Mouse (Mus musculus): ENCODE measurements around the gene Olfr1511. TPM values are rescaled to one million over a fixed set of nuclear protein-coding genes. Genes with fewer than 3 reads are reported as not detected.

The Olfr1511 gene
- polyA plus RNA-seq (2015; fragmentation: Nextera tagmentation; extraction: Ambion mirVana): not detected in 2 replicates

GRCm38 (mm10) chr14:52397279-52397678 is at the start of gene Olfr1511:
TSS of gene Olfr1511 (minus strand) at chr14:52397379.

GRCm38 (mm10) chr14:52442690-52443089 is 45.5 kb upstream of the Olfr1511 start, which contains the start of gene Olfr1509:
TSS of gene Olfr1509 (plus strand) at chr14:52442990.

GRCm38 (mm10) chr14:52414273-52414672 is 17.1 kb upstream of the Olfr1511 start, which contains the start of gene Olfr1510:
TSS of gene Olfr1510 (minus strand) at chr14:52414373.

GRCm38 (mm10) chr14:52379068-52379467 is 18.1 kb downstream of the Olfr1511 start, which contains the start of gene Olfr1512:
TSS of gene Olfr1512 (minus strand) at chr14:52379168.

GRCm38 (mm10) chr14:52356308-52356707 is 40.9 kb downstream of the Olfr1511 start, which contains the start of gene Olfr1513:
TSS of gene Olfr1513 (minus strand) at chr14:52356408.

Other genes starting within 250 kb of the Olfr1511 start
- 45.3 and 48.2 TPM in 2 replicates for gene Supt16, start 200.0 kb downstream of the Olfr1511 start, polyA plus RNA-seq (2015; fragmentation: Nextera tagmentation; extraction: Ambion mirVana)
- 20.6 and 24.0 TPM in 2 replicates for gene Chd8, start 139.6 kb downstream of the Olfr1511 start, polyA plus RNA-seq (2015; fragmentation: Nextera tagmentation; extraction: Ambion mirVana)
- gene Tox4, start 118.2 kb downstream of the Olfr1511 start, polyA plus RNA-seq (2015; fragmentation: Nextera tagmentation; extraction: Ambion mirVana): 17.4 and 18.6 TPM in 2 replicates
- 5.4 and 7.6 TPM in 2 replicates for gene Rab2b, start 117.8 kb downstream of the Olfr1511 start, polyA plus RNA-seq (2015; fragmentation: Nextera tagmentation; extraction: Ambion mirVana)
- 22.5 and 23.3 TPM in 2 replicates for gene Mettl3, start 92.3 kb downstream of the Olfr1511 start, polyA plus RNA-seq (2015; fragmentation: Nextera tagmentation; extraction: Ambion mirVana)
- gene Sall2, start 68.6 kb downstream of the Olfr1511 start, polyA plus RNA-seq (2015; fragmentation: Nextera tagmentation; extraction: Ambion mirVana): 3.2 and 5.2 TPM in 2 replicates
- gene Olfr1513, start 41.0 kb downstream of the Olfr1511 start, polyA plus RNA-seq (2015; fragmentation: Nextera tagmentation; extraction: Ambion mirVana): not detected in 2 replicates
- gene Olfr1512, start 18.2 kb downstream of the Olfr1511 start, polyA plus RNA-seq (2015; fragmentation: Nextera tagmentation; extraction: Ambion mirVana): not detected in 2 replicates
- not detected in 2 replicates for gene Olfr1510, start 17.0 kb upstream of the Olfr1511 start, polyA plus RNA-seq (2015; fragmentation: Nextera tagmentation; extraction: Ambion mirVana)
- gene Olfr1509, start 45.6 kb upstream of the Olfr1511 start, polyA plus RNA-seq (2015; fragmentation: Nextera tagmentation; extraction: Ambion mirVana): 0.13 TPM in 1 of 2 replicates, not detected in the other
- not detected in 2 replicates for gene Olfr1508, start 70.1 kb upstream of the Olfr1511 start, polyA plus RNA-seq (2015; fragmentation: Nextera tagmentation; extraction: Ambion mirVana)
- not detected in 2 replicates for gene Olfr1507, start 98.4 kb upstream of the Olfr1511 start, polyA plus RNA-seq (2015; fragmentation: Nextera tagmentation; extraction: Ambion mirVana)